Mouse (Mus musculus): ENCODE results near the gene Tarm1. TPM values are rescaled to one million over a fixed set of nuclear protein-coding genes. Genes with fewer than 3 reads are reported as not detected.

Gene Tarm1
- polyA plus RNA-seq, 1 experiment from 2014 or later = not detected

DNA sequence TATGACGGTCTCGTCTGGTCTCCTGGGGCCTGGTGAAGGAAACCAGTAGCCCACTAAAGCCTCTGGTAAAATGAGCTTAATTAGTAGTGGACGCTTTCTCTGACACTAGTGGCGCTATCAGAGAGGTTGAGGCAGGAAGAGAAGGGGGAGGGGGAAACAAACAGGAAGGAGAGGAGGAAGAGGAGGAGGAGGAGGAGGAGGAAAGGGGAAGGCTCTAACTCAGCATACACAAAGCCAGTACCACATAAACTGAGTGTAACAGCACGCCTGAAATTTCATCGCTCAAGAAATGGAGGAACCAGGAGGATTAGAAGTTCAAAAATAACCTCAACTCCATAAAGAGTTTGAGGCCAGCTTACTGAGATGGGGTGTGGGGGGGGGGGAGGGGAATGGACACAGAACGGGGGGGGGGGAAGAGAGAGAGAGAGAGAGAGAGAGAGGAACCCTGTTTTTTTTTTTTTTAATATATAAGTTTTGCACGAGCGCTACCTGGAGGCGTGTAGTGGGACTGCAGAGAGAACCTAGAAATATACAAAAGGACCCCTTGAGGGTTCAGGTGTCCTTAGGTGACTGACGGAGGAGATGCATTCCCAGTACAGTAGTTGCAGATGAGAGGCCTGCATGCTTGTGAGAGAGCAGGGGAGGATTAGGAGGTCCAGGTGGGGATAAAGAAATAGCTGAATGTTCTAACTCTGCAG is 48.8 kb downstream of the Tarm1 start:
- WGBS = 49% methylated on average over 11 of the region's 11 CpGs
- Histone ChIP-seq H3K27me3 (ENCODE audit: low read depth, poor library complexity, severe bottlenecking) (peaks cover 11% of the 10 kb centered on the region), H3K9me3 (replicated peaks) (no peaks in the 10 kb centered on the region), H3K36me3 (no peaks in the 10 kb centered on the region), H3K4me3 (no peak overlapping the region), H3K4me1 (peaks cover 5% of the 10 kb centered on the region; the same call in 1 of the 2 replicates), H3K27ac (no peak overlapping the region)
- DNase-seq (ENCODE audit: low spot score) = no peak

DNA sequence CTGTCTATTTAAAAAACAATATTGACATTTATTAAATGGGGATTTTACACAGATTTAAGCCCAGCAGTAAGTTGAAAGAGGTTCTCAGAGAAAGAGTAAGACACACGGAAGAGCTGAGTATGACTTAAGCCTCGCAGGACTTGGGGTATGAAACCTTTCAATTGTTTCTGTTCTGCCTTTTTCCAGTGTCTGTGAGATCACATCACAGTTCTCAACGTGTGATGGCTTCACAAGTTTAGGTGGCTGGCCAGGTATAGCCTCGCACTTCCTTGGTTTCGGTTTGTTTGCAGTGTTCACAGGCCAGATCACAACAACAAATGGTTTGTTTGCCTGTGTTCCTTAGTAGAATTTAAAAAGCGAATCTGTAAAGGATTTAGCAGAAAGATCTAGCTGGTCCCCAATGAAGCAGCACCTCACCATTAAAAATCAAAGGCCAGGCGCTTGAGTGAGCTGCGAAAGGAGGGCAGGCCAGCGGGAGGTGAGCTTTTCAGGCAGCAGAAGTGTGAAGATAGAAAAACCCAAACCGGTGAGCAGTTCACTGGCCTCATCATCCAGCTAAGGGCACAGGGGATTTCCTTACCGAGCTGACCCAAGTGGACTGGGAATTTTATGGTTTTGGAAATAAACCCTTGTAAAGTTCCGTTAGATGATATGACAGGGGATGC is 49.5 kb downstream of the Tarm1 start:
- Histone ChIP-seq H3K4me1 (peaks cover 5% of the 10 kb centered on the region; the same call in 1 of the 2 replicates), H3K9me3 (replicated peaks) (no peaks in the 10 kb centered on the region), H3K36me3 (no peaks in the 10 kb centered on the region), H3K27ac (no peak overlapping the region), H3K4me3 (no peak overlapping the region), H3K27me3 (ENCODE audit: low read depth, poor library complexity, severe bottlenecking) (peaks cover 11% of the 10 kb centered on the region)
- DNase-seq (ENCODE audit: low spot score) = no peak
- 36% methylated on average over 12 of the region's 12 CpGs for WGBS

DNA sequence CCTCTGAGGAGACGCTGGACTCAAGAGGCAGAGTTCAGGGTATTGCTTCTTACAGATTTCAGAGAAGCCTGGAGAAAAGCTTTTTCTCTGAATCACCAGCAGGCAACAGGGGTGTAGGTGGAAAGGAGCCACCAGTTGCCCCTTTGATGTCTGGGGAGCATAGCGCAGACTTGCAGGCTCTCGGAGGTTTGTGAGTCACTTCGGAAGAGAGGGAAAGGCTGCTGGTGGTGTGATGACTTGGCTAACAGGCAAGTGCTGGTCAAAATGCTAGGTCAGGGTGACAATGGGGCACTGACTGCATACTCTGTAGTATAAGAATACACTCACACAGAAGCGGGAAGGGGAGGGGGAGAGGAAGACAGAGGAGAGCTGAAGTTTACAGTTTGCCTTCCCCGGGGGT is 51.3 kb downstream of the Tarm1 start:
- no peaks in the 10 kb centered on the region for H3K36me3 ChIP-seq
- H3K27me3 ChIP-seq (ENCODE audit: low read depth, poor library complexity, severe bottlenecking) = peaks cover 11% of the 10 kb centered on the region
- H3K4me3 ChIP-seq = no peak overlapping the region
- DNase-seq (ENCODE audit: low spot score) = no peak
- 21% methylated on average over 6 of the region's 6 CpGs for WGBS
- H3K4me1 ChIP-seq = peaks cover 5% of the 10 kb centered on the region; the same call in 1 of the 2 replicates
- H3K9me3 ChIP-seq (replicated peaks) = no peaks in the 10 kb centered on the region
- H3K27ac ChIP-seq = no peak overlapping the region

GRCm38 (mm10) chr7:3450671-3451070 is 51.8 kb downstream of the Tarm1 start:
- Histone ChIP-seq H3K27me3 (ENCODE audit: low read depth, poor library complexity, severe bottlenecking) (peaks cover 11% of the 10 kb centered on the region), H3K4me3 (no peak overlapping the region), H3K27ac (no peak overlapping the region), H3K9me3 (replicated peaks) (no peaks in the 10 kb centered on the region), H3K36me3 (no peaks in the 10 kb centered on the region), H3K4me1 (peaks cover 5% of the 10 kb centered on the region; the same call in 1 of the 2 replicates)
- no peak for DNase-seq (ENCODE audit: low spot score)
- 60% methylated on average over 5 of the region's 5 CpGs for WGBS

DNA sequence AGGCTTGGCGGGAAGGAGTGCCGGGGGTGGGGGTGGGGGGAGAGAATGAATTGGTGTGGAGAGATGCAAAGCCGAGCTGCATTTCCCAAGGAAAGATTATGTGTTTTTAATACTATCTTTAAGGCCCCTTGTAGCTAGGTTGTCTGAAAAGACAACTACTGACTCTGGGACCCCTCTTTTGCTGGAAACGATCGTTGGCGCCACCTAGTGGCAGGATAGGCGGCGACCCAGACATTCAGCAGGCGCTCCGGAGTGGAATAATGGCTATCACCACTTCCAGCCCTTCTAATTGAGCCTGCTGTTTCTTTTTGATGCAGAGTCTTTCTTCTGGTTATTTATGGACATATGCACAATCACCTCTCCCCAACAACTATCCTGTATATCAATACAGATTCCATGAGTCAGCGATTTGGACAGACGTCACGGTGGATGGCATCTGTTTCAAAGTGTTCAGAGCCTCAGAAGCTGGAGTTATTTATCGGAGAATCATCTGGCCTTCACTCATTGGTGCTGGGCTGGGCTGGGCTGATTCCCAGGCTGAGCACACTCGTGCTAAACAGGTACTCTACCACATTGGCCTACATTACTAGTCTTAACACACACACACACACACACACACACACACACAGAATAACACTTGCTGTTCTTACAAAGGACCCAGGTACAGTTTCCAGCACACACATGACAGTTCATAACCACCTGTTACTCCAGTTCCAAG is 53.5 kb downstream of the Tarm1 start:
- DNase-seq (ENCODE audit: low spot score) = peak; percentile 89
- peaks cover 5% of the 10 kb centered on the region; the same call in 1 of the 2 replicates for H3K4me1 ChIP-seq
- H3K9me3 ChIP-seq (replicated peaks) = no peaks in the 10 kb centered on the region
- WGBS = 24% methylated on average over 15 of the region's 15 CpGs
- no peaks in the 10 kb centered on the region for H3K36me3 ChIP-seq
- no peak overlapping the region for H3K4me3 ChIP-seq
- H3K27ac ChIP-seq = no peak overlapping the region
- H3K27me3 ChIP-seq (ENCODE audit: low read depth, poor library complexity, severe bottlenecking) = peaks cover 11% of the 10 kb centered on the region

DNA sequence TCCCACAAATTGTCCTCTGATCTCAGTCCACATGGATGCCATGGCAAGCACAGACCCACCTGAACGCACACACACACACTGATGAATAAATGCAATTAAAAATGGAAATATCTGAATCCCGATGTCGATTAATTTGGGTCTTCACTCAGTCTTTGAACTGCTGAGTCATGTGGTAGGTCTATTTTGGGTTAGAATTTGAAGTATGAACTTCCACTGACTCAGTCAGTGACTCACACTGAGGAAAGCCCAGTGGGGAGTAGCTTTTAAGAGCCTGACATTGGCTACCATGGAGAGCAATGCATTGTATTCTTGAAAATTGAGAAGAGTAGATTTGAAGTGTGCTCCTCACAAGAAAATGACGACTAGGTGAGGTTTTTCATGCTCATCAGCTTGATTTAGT is 55.4 kb downstream of the Tarm1 start:
- H3K4me3 ChIP-seq = no peak overlapping the region
- H3K36me3 ChIP-seq = no peaks in the 10 kb centered on the region
- H3K27ac ChIP-seq = no peak overlapping the region
- DNase-seq (ENCODE audit: low spot score) = no peak
- peaks cover 9% of the 10 kb centered on the region for H3K27me3 ChIP-seq (ENCODE audit: low read depth, poor library complexity, severe bottlenecking)
- 85% methylated on average over 4 of the region's 4 CpGs for WGBS
- H3K9me3 ChIP-seq (replicated peaks) = no peaks in the 10 kb centered on the region
- H3K4me1 ChIP-seq = no peaks in the 10 kb centered on the region

DNA sequence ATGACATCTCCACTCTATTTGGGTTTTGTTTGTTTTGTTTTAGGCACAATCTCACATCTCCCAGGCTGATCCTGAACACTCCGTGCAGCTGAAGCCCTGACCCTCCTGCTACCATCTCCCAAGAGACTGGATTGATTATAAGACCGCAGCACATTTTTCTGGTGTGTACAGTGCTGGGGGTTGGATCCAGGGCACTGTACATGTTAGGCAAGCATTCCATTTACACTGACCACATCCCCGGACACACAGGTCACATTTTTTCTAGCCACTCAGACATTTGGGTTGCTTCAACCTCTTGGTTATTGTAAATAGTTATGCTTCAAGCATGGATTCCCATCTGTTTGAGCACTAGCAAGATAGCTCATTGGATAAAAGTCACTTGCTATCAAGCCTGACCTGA is 55.8 kb downstream of the Tarm1 start:
- H3K4me1 ChIP-seq = no peaks in the 10 kb centered on the region
- no peak for DNase-seq (ENCODE audit: low spot score)
- no peaks in the 10 kb centered on the region for H3K36me3 ChIP-seq
- H3K27me3 ChIP-seq (ENCODE audit: low read depth, poor library complexity, severe bottlenecking) = peaks cover 5% of the 10 kb centered on the region
- no peaks in the 10 kb centered on the region for H3K9me3 ChIP-seq (replicated peaks)
- WGBS = 89% methylated on average over 3 of the region's 3 CpGs
- H3K27ac ChIP-seq = no peak overlapping the region
- H3K4me3 ChIP-seq = no peak overlapping the region

DNA sequence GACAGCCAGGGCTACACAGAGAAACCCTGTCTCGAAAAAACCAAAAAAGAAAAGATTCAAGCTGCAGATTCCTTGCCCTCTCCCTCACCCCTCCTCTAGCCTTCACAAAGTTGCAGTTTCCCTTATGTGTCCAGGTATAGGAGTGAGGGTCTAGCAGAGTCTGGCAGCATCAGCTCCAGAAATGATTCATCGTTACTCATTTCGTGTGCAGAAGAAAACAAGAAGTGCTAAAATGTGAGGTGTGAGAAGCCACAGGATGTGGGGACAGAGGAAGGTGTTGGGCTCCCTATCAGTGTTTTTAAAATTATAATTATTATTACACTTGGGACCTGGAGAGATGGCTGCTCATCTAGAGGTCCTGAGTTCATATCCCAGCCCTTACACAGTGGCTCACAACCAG is 57.7 kb downstream of the Tarm1 start:
- no peaks in the 10 kb centered on the region for H3K36me3 ChIP-seq

GRCm38 (mm10) chr7:3442476-3443062 is 59.9 kb downstream of the Tarm1 start:
- Histone ChIP-seq H3K27me3 (ENCODE audit: low read depth, poor library complexity, severe bottlenecking) (no peaks in the 10 kb centered on the region), H3K9me3 (replicated peaks) (no peaks in the 10 kb centered on the region), H3K4me1 (no peaks in the 10 kb centered on the region), H3K4me3 (no peak overlapping the region), H3K36me3 (no peaks in the 10 kb centered on the region), H3K27ac (no peak overlapping the region)
- WGBS = 89% methylated on average over 10 of the region's 10 CpGs
- DNase-seq (ENCODE audit: low spot score) = no peak

More for the DNA sequence above, 57.7 kb downstream of the Tarm1 start:
- H3K27me3 ChIP-seq (ENCODE audit: low read depth, poor library complexity, severe bottlenecking) = no peaks in the 10 kb centered on the region
- WGBS = 77% methylated on average over 3 of the region's 3 CpGs
- no peaks in the 10 kb centered on the region for H3K9me3 ChIP-seq (replicated peaks)
- H3K4me1 ChIP-seq = no peaks in the 10 kb centered on the region
- DNase-seq (ENCODE audit: low spot score) = no peak
- no peak overlapping the region for H3K27ac ChIP-seq
- H3K4me3 ChIP-seq = no peak overlapping the region

DNA sequence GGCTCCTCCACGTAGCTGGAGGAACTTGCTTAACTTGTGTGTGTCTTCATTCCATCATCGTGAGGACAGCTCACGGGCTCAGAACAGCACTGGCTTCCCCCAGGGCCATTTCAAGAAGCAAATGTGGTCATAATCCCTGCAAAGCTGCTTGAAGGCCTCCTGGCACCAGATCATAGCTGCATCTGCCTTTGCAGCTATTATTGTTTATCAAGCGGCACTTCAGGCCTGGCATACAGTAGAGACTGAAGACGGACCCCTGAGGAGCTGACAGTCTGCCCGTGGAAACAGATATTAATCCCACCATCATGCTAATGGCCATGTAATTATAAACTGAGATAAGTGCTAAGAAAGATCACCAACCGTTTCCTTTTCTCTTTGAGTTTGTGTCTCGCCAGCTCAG is 61.9 kb downstream of the Tarm1 start:
- Histone ChIP-seq H3K4me3 (no peak overlapping the region), H3K9me3 (replicated peaks) (no peaks in the 10 kb centered on the region), H3K27ac (no peak overlapping the region), H3K4me1 (no peaks in the 10 kb centered on the region), H3K36me3 (no peaks in the 10 kb centered on the region), H3K27me3 (ENCODE audit: low read depth, poor library complexity, severe bottlenecking) (no peaks in the 10 kb centered on the region)
- WGBS = 83% methylated on average over 8 of the region's 8 CpGs
- no peak for DNase-seq (ENCODE audit: low spot score)

DNA sequence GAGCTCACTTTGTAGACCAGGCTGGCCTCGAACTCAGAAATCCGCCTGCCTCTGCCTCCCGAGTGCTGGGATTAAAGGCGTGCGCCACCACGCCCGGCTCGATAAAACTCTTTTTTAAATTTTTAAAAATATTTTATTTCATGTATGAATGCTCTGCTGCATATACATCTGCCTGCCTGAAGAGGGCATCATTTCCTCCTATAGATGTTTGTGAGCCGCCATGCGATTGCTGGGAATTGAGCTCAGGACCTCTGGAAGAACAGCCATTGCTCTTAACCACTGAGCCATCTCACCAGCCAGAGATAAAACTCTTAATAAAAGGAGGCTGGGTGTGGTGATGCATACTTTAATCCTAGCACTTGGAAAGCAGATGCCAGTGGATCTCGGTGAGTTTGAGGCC is 62.4 kb downstream of the Tarm1 start:
- Histone ChIP-seq H3K36me3 (no peaks in the 10 kb centered on the region), H3K4me3 (no peak overlapping the region), H3K27ac (no peak overlapping the region), H3K27me3 (ENCODE audit: low read depth, poor library complexity, severe bottlenecking) (no peaks in the 10 kb centered on the region), H3K4me1 (no peaks in the 10 kb centered on the region), H3K9me3 (replicated peaks) (no peaks in the 10 kb centered on the region)
- 87% methylated on average over 11 of the region's 11 CpGs for WGBS
- no peak for DNase-seq (ENCODE audit: low spot score)

DNA sequence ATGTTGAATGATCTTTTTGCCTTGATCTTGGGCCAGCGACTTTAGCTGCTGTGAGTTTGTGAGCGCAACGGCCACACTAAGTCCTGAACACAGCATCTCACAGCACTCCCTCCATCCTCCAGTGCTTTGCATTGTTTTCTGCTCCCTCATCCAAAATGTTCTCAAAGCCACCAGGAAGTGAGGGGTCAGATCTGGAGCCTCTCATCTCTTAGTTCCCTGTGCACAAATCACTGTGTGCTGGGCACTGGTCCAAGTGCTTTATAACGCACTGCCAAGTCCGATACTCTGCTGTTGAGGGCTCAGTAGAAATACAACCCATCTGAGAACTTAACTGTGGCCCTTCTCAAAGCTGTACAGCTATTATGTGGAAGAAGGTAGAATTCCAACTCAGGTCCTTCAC is 64.5 kb downstream of the Tarm1 start:
- DNase-seq (ENCODE audit: low spot score) = no peak
- H3K4me1 ChIP-seq = no peaks in the 10 kb centered on the region
- H3K36me3 ChIP-seq = no peaks in the 10 kb centered on the region
- WGBS = 76% methylated on average over 5 of the region's 5 CpGs
- H3K4me3 ChIP-seq = no peak overlapping the region
- H3K27ac ChIP-seq = no peak overlapping the region
- no peaks in the 10 kb centered on the region for H3K27me3 ChIP-seq (ENCODE audit: low read depth, poor library complexity, severe bottlenecking)
- H3K9me3 ChIP-seq (replicated peaks) = no peaks in the 10 kb centered on the region
